Mouse (Mus musculus) lung, embryonic 14.5 days (tissue): ENCODE measurements around the gene Rab8a. TPM values are rescaled to one million over a fixed set of nuclear protein-coding genes. Genes with fewer than 3 reads are reported as not detected.

Source experiments
- ATAC-seq: fragments of 200-750 bp; cut with Nextera tagmentation; 2 replicates; pipeline ENCODE4 v1.8.0; 2017; ENCODE audit warnings: mild to moderate bottlenecking, moderate TSS enrichment, moderate library complexity; ENCODE audit not compliant: insufficient read depth
- DNase-seq: peaks from one replicate; pipeline ENCODE4 v3.0.0-alpha.2; 2015
- H3K27ac ChIP-seq: fragments of 300-500 bp; sonication (generic); 2 replicates; pipeline ENCODE4 v1.5.1; 2014; ENCODE audit warnings: low read depth, mild to moderate bottlenecking, moderate library complexity
- H3K27me3 ChIP-seq: fragments of 300-500 bp; sonication (generic); 2 replicates; pipeline ENCODE4 v1.6.1; 2014; ENCODE audit warnings: low read length, control low read depth; ENCODE audit not compliant: insufficient read depth
- H3K36me3 ChIP-seq: fragments of 300-500 bp; sonication (generic); 2 replicates; pipeline ENCODE4 v1.6.1; 2014; ENCODE audit warnings: control low read depth; ENCODE audit not compliant: insufficient read depth
- H3K4me1 ChIP-seq: fragments of 300-500 bp; sonication (generic); 2 replicates; pipeline ENCODE4 v1.6.1; 2014; ENCODE audit warnings: antibody characterized with exemption, control low read depth; ENCODE audit not compliant: insufficient read depth
- H3K4me2 ChIP-seq: fragments of 300-500 bp; sonication (generic); 2 replicates; pipeline ENCODE4 v1.6.1; 2014; ENCODE audit warnings: mild to moderate bottlenecking
- H3K4me3 ChIP-seq: fragments of 300-500 bp; sonication (generic); 2 replicates; pipeline ENCODE4 v1.5.1; 2014; ENCODE audit warnings: low read depth, low read length
- H3K9ac ChIP-seq: fragments of 300-500 bp; sonication (generic); 2 replicates; pipeline ENCODE4 v1.6.1; 2014
- H3K9me3 ChIP-seq: fragments of 300-500 bp; sonication (generic); 2 replicates; pipeline ENCODE4 v1.6.1; 2016; ENCODE audit warnings: low read depth, low read length, control low read depth
- CTCF ChIP-seq: IDR thresholded peaks from 2 replicates; pipeline ENCODE4 v1.5.1; 2016; ENCODE audit warnings: antibody characterized with exemption, low read depth
- WGBS: fragments of 180-500 bp; shearing (Covaris S2); extraction: QIAGEN DNeasy Blood & Tissue Kit; methylation state at CpG from one replicate; pipeline ENCODE4 v1.1.7; 2014; 5-methylcytosine and 5-hydroxymethylcytosine counted together
- polyA plus RNA-seq: library from polyadenylated mRNA; unstranded; fragments of >200 nt; fragmentation: Nextera tagmentation; extraction: Ambion mirVana; gene quantifications from 2 replicates; pipeline ENCODE4 v1.2.1, GENCODE M21; 2014

Rab8a gene
- polyA plus RNA-seq, 1 experiment from 2014 or later = 90.0 TPM

DNA sequence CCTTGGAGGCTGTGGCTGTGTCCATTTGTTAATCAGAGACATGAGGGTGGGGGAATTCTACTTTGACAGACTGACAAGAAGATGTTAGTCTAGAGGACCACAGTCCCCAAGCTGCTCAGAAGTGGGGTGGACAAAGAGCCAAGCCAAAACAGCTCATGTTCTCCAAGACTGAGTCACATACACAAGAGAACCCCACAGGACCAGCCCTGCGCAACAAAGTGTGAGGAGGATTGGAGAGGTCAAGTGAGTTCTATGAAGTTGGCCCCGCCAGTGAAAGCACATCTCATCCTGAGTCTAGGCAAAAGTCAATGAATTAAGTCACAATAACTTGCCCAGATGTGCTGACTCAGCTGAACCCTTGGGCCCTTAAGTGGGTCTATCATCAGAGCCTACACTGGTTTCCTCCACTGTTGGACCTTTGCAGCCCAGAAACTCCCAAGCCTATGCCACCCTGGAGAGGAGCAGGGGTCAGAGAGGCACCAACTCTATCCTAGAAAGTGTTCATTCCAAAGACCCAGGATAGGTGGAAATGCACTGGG is 26.9 kb downstream of the Rab8a start:
- no peaks in the 10 kb centered on the region for H3K9me3 ChIP-seq
- no peaks in the 10 kb centered on the region for H3K4me1 ChIP-seq
- DNase-seq = no peak
- ATAC-seq = no peak
- no peaks in the 10 kb centered on the region for H3K36me3 ChIP-seq
- H3K4me3 ChIP-seq = no peak overlapping the region
- no peak overlapping the region for H3K9ac ChIP-seq
- TF ChIP-seq CTCF = no peak
- no peaks in the 10 kb centered on the region for H3K27me3 ChIP-seq
- no peak overlapping the region for H3K4me2 ChIP-seq
- no peak overlapping the region for H3K27ac ChIP-seq
- WGBS = 80% methylated on average over 2 of the region's 2 CpGs

DNA sequence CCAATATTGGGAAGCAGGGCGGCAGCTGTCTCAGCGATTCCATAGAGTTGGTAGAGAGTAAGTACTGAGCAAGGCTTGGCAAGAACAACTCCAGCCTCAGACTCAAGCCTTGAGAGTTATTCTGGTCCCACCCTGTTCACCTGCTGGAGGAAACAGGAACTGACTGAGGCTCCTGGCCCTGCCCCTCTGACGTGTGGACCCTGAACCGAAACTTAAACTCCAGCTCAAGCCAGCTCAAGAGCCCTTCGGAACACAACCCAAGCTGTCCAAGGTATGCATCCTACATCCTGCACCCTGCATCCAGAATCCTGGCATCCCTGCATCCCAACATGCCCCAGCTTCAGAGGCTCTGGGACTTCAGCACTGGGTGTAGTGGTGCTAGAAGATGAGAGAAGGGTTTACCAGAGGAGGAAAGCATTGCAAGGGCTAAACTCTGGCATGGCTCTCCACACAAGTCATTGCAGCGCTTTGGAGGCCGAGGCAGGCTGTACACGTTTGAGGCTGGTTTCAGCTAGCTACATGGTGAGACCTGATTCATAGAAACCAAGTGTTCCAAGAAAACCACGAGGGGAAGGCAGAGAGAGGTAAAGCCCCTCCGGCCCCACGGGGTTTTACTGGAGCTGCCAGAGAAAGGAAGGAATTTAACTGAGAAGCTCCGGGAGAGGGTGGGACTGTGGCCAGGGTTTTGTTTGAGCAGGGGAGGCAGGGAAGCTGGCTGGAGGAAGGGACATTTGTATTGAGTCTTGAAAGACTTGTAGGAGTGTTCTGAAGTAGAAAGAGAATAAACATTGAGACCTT is 28.6 kb downstream of the Rab8a start, which contains the start of gene Hsh2d:
TSS of gene Hsh2d (plus strand) at position 222 of the 798 bp plus-strand sequence.
- DNase-seq (peak; percentile 47), ATAC-seq (peak; percentile 60; the same call in 1 of the 2 replicates)
- peak within 1 kb of the TSS; percentile 59 for H3K27ac ChIP-seq

DNA sequence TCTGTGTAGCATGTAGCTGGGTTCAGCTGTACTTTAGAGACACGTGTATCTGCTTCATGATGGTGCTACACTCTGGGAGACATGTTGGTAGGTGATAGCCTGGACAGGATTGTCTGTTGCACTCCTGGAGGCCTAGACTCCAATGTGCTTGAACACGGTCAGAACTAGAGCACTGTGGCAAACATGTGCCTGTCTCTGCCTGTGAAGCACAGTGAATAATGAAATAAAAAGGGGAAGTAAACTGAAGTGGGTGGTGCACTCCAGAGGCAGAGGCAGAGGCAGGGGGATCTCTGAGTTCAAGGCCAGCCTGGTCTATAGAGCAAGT is 29.2 kb downstream of the Rab8a start:
- H3K27me3 ChIP-seq = no peaks in the 10 kb centered on the region
- no peak overlapping the region for H3K4me2 ChIP-seq
- H3K9me3 ChIP-seq = no peaks in the 10 kb centered on the region
- 41% methylated on average over 2 of the region's 2 CpGs for WGBS
- no peak overlapping the region for H3K9ac ChIP-seq
- no peaks in the 10 kb centered on the region for H3K36me3 ChIP-seq
- H3K4me1 ChIP-seq = no peaks in the 10 kb centered on the region
- no peak overlapping the region for H3K4me3 ChIP-seq
- no peak overlapping the region for H3K27ac ChIP-seq
- TF ChIP-seq CTCF = no peak
- no peak for DNase-seq
- no peak; the same call in 1 of the 2 replicates for ATAC-seq

More for the DNA sequence above, 28.6 kb downstream of the Rab8a start, which contains the start of gene Hsh2d:
- Histone ChIP-seq H3K9ac (no peak within 1 kb of the TSS), H3K4me2 (no peak within 1 kb of the TSS; the same call in 1 of the 2 replicates), H3K4me3 (no peak within 1 kb of the TSS), H3K27me3 (no peaks in the 10 kb centered on the region), H3K36me3 (no peaks in the 10 kb centered on the region), H3K9me3 (no peaks in the 10 kb centered on the region), H3K4me1 (no peaks in the 10 kb centered on the region)
- TF ChIP-seq CTCF = peak; percentile 49
- WGBS = 56% methylated on average over 12 of the region's 12 CpGs

DNA sequence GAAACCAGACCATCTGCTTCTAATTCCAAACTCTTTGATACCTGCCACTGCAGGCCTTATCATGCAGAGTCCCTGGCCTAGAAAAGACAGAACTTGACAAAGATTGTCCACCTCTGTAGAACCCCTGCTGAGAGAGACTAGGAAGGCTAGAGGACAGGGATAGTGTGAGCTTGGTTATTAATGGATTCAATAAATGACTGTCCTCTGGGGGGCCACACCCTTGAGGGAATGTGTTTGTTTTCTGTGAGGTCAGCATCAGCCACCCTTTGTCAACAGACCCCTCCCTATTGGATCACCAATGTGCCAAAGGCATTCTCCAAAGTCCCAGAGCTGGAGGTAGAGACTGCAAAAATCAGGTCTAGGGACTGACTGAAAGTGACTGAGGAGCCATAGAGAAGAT is 31.1 kb downstream of the Rab8a start:
- Histone ChIP-seq H3K27ac (no peak overlapping the region), H3K27me3 (no peaks in the 10 kb centered on the region), H3K9ac (no peak overlapping the region), H3K36me3 (no peaks in the 10 kb centered on the region), H3K9me3 (no peaks in the 10 kb centered on the region), H3K4me2 (no peak overlapping the region), H3K4me3 (no peak overlapping the region), H3K4me1 (no peaks in the 10 kb centered on the region)
- no peak for TF ChIP-seq CTCF
- ATAC-seq (no peak), DNase-seq (no peak)

DNA sequence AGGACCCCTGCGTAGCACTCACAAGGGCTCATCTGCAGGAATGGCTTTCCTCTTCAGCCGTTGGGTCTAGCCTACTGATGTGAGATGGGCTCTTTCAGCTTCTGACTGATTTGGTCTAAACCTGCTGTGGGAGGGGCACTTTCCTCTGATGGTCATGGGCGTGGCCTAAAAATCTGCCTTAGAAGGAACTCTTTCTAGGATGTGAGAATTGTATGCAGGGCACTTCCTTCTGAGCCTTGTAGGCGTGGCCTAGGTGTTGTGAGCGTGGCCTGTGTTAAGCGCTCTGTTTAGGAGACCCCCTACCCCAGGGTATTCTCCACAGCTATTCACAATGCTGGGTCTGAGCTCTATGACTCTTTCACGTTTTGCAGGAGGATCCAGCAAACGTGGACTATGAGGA is 37.0 kb downstream of the Rab8a start:
- peaks cover 3% of the 10 kb centered on the region; the same call in 1 of the 2 replicates for H3K9me3 ChIP-seq
- no peaks in the 10 kb centered on the region for H3K36me3 ChIP-seq
- H3K27me3 ChIP-seq = no peaks in the 10 kb centered on the region
- WGBS = 45% methylated on average over 8 of the region's 8 CpGs
- no peak overlapping the region for H3K9ac ChIP-seq
- peak; percentile 2 for DNase-seq
- no peak overlapping the region for H3K4me3 ChIP-seq
- no peak overlapping the region for H3K4me2 ChIP-seq
- H3K4me1 ChIP-seq = no peaks in the 10 kb centered on the region
- TF ChIP-seq CTCF = no peak
- no peak for ATAC-seq
- H3K27ac ChIP-seq = no peak overlapping the region

DNA sequence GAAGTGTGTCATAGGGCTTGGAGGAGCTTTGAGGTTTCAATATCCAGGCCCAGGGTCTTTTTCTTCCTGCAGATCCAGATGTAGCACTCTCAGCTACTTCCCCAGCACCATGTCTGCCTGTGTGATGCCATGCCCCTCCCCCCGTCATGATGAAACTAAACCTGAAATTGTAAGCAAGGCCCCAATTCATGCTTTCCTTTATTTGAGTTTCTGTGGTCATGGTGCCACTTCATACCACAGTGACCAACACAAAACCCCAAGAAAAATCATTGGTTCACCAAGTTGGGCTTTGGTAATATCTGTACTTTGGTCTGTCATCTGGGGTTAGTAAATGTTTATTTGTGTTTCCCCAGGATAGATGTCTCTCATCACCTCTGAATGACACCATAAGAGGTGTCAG is 47.6 kb downstream of the Rab8a start:
- no peak overlapping the region for H3K4me2 ChIP-seq
- no peak overlapping the region for H3K9ac ChIP-seq
- TF ChIP-seq CTCF = no peak
- DNase-seq (no peak), ATAC-seq (no peak)
- no peaks in the 10 kb centered on the region; the same call in 1 of the 2 replicates for H3K9me3 ChIP-seq
- 56% methylated on average over 1 of the region's 1 CpGs for WGBS
- H3K4me3 ChIP-seq = no peak overlapping the region
- H3K27me3 ChIP-seq = no peaks in the 10 kb centered on the region
- H3K4me1 ChIP-seq = no peaks in the 10 kb centered on the region
- no peak overlapping the region for H3K27ac ChIP-seq
- no peaks in the 10 kb centered on the region for H3K36me3 ChIP-seq

DNA sequence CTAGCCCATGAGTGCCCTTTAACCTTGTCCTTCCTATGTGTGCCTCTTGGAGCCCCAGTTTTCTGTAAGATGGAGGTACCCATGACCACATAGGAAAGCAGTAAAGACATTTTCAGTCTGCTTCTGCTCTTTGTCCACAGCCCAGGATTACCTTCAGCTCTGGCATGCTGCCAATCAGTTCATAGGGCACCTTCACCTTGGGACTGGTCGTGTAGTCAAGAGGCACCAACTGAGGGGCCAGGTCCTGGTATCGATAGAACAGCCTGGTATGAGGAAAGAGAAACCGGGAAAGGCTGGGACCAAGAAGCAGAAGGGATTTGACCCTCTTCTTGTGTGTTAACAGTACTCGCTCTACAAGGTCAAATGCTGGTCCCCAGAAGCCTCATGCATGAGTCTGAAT is 49.2 kb downstream of the Rab8a start:
- no peaks in the 10 kb centered on the region for H3K9me3 ChIP-seq
- H3K9ac ChIP-seq = no peak overlapping the region
- H3K27ac ChIP-seq = no peak overlapping the region
- H3K36me3 ChIP-seq = no peaks in the 10 kb centered on the region
- H3K4me2 ChIP-seq = no peak overlapping the region
- no peaks in the 10 kb centered on the region for H3K4me1 ChIP-seq
- H3K4me3 ChIP-seq = no peak overlapping the region
- no peak for DNase-seq
- WGBS = 70% methylated on average over 4 of the region's 4 CpGs
- no peaks in the 10 kb centered on the region for H3K27me3 ChIP-seq
- no peak for TF ChIP-seq CTCF
- ATAC-seq = no peak
